Mouse (Mus musculus): ENCODE measurements at regions not wholly inside any gene's neighbourhood (a gene's known extent, or its start where the extent isn't known, plus 50 kb on each side); places are given as distances from the start of the nearest gene placed in this dataset.

- ATAC-seq = no peak
- TF ChIP-seq EP300 (IDR thresholded peaks at IDR 0.05) = no peak
These were observed 63.7 kb downstream of the Nkx2-1 start for GRCm38 (mm10) chr12:56472856-56473647.

GRCm38 (mm10) chr12:56470932-56471500 is 65.7 kb downstream of the Nkx2-1 start:
- no peaks in the 10 kb centered on the region for H3K36me3 ChIP-seq (ENCODE audit: insufficient read depth, low read length)
- TF ChIP-seq EP300 (IDR thresholded peaks at IDR 0.05) (no peak), CTCF (IDR thresholded peaks at IDR 0.05) (no peak)
- WGBS = 82% methylated on average over 10 of the region's 10 CpGs
- H3K27me3 ChIP-seq (replicated peaks; ENCODE audit: insufficient read depth, low read length) = no peaks in the 10 kb centered on the region
- no peak overlapping the region for H3K27ac ChIP-seq (ENCODE audit: low read length)
- no peak overlapping the region for H3K9ac ChIP-seq (replicated peaks; ENCODE audit: low read depth)
- ATAC-seq (no peak), DNase-seq (ENCODE audit: low spot score) (no peak)
- H3K4me3 ChIP-seq (ENCODE audit: low read depth, low read length) = no peak overlapping the region
- H3K4me2 ChIP-seq (replicated peaks; ENCODE audit: low read depth, low read length) = no peak overlapping the region
- no peaks in the 10 kb centered on the region for H3K9me3 ChIP-seq (ENCODE audit: low read length)
- H3K4me1 ChIP-seq (ENCODE audit: insufficient read depth, low read depth, low read length) = no peaks in the 10 kb centered on the region

More at GRCm38 (mm10) chr12:56472856-56473647, 63.7 kb downstream of the Nkx2-1 start:
- no peak overlapping the region for H3K27ac ChIP-seq (ENCODE audit: low read length)
- no peak for DNase-seq (ENCODE audit: low spot score)
- H3K9ac ChIP-seq (replicated peaks; ENCODE audit: low read depth) = no peak overlapping the region
- H3K9me3 ChIP-seq (ENCODE audit: low read length) = no peaks in the 10 kb centered on the region
- no peaks in the 10 kb centered on the region for H3K27me3 ChIP-seq (replicated peaks; ENCODE audit: insufficient read depth, low read length)
- H3K36me3 ChIP-seq (ENCODE audit: insufficient read depth, low read length) = no peaks in the 10 kb centered on the region
- 64% methylated on average over 10 of the region's 10 CpGs for WGBS
- H3K4me1 ChIP-seq (ENCODE audit: insufficient read depth, low read depth, low read length) = no peaks in the 10 kb centered on the region
- no peak overlapping the region for H3K4me3 ChIP-seq (ENCODE audit: low read depth, low read length)
- H3K4me2 ChIP-seq (replicated peaks; ENCODE audit: low read depth, low read length) = no peak overlapping the region

- no peak overlapping the region for H3K27ac ChIP-seq (ENCODE audit: low read length)
- no peak overlapping the region for H3K4me2 ChIP-seq (replicated peaks; ENCODE audit: low read depth, low read length)
- no peaks in the 10 kb centered on the region for H3K4me1 ChIP-seq (ENCODE audit: insufficient read depth, low read depth, low read length)
- no peaks in the 10 kb centered on the region for H3K9me3 ChIP-seq (ENCODE audit: low read length)
- H3K36me3 ChIP-seq (ENCODE audit: insufficient read depth, low read length) = no peaks in the 10 kb centered on the region
- WGBS = 25% methylated on average over 10 of the region's 10 CpGs
- ATAC-seq (no peak), DNase-seq (ENCODE audit: low spot score) (no peak)
- H3K27me3 ChIP-seq (replicated peaks; ENCODE audit: insufficient read depth, low read length) = no peaks in the 10 kb centered on the region
- H3K4me3 ChIP-seq (ENCODE audit: low read depth, low read length) = no peak overlapping the region
- TF ChIP-seq EP300 (IDR thresholded peaks at IDR 0.05) (no peak), CTCF (IDR thresholded peaks at IDR 0.05) (no peak)
- H3K9ac ChIP-seq (replicated peaks; ENCODE audit: low read depth) = no peak overlapping the region
These were observed 77.1 kb downstream of the Nkx2-1 start for GRCm38 (mm10) chr12:56459508-56460119.

- DNase-seq (ENCODE audit: low spot score) (no peak), ATAC-seq (no peak)
- no peak for TF ChIP-seq EP300 (IDR thresholded peaks at IDR 0.05)
- no peak for TF ChIP-seq CTCF (IDR thresholded peaks at IDR 0.05)
- no peak overlapping the region for H3K9ac ChIP-seq (replicated peaks; ENCODE audit: low read depth)
- no peak overlapping the region for H3K4me3 ChIP-seq (ENCODE audit: low read depth, low read length)
- no peak overlapping the region for H3K27ac ChIP-seq (ENCODE audit: low read length)
- H3K36me3 ChIP-seq (ENCODE audit: insufficient read depth, low read length) = no peaks in the 10 kb centered on the region
- H3K27me3 ChIP-seq (replicated peaks; ENCODE audit: insufficient read depth, low read length) = no peaks in the 10 kb centered on the region
- H3K4me2 ChIP-seq (replicated peaks; ENCODE audit: low read depth, low read length) = no peak overlapping the region
- H3K4me1 ChIP-seq (ENCODE audit: insufficient read depth, low read depth, low read length) = no peaks in the 10 kb centered on the region
- H3K9me3 ChIP-seq (ENCODE audit: low read length) = no peaks in the 10 kb centered on the region
- WGBS = 31% methylated on average over 16 of the region's 16 CpGs
These were observed 77.8 kb downstream of the Nkx2-1 start for GRCm38 (mm10) chr12:56458665-56459507.

GRCm38 (mm10) chr12:56457951-56458350 is 78.8 kb downstream of the Nkx2-1 start:
- ATAC-seq (no peak), DNase-seq (ENCODE audit: low spot score) (no peak)
- H3K27ac ChIP-seq (ENCODE audit: low read length) = no peak overlapping the region
- H3K9ac ChIP-seq (replicated peaks; ENCODE audit: low read depth) = no peak overlapping the region
- TF ChIP-seq CTCF (IDR thresholded peaks at IDR 0.05) = no peak
- TF ChIP-seq EP300 (IDR thresholded peaks at IDR 0.05) = no peak
- no peak overlapping the region for H3K4me3 ChIP-seq (ENCODE audit: low read depth, low read length)
- H3K9me3 ChIP-seq (ENCODE audit: low read length) = no peaks in the 10 kb centered on the region
- H3K27me3 ChIP-seq (replicated peaks; ENCODE audit: insufficient read depth, low read length) = no peaks in the 10 kb centered on the region
- no peaks in the 10 kb centered on the region for H3K36me3 ChIP-seq (ENCODE audit: insufficient read depth, low read length)
- WGBS = 65% methylated on average over 5 of the region's 5 CpGs
- H3K4me1 ChIP-seq (ENCODE audit: insufficient read depth, low read depth, low read length) = no peaks in the 10 kb centered on the region
- H3K4me2 ChIP-seq (replicated peaks; ENCODE audit: low read depth, low read length) = no peak overlapping the region

- no peaks in the 10 kb centered on the region for H3K36me3 ChIP-seq (ENCODE audit: insufficient read depth, low read length)
- no peak overlapping the region for H3K4me2 ChIP-seq (replicated peaks; ENCODE audit: low read depth, low read length)
- 27% methylated on average over 2 of the region's 2 CpGs for WGBS
- DNase-seq (ENCODE audit: low spot score) = no peak
- H3K9ac ChIP-seq (replicated peaks; ENCODE audit: low read depth) = no peak overlapping the region
- H3K9me3 ChIP-seq (ENCODE audit: low read length) = no peaks in the 10 kb centered on the region
- no peak for TF ChIP-seq EP300 (IDR thresholded peaks at IDR 0.05)
- no peak for TF ChIP-seq CTCF (IDR thresholded peaks at IDR 0.05)
- no peaks in the 10 kb centered on the region for H3K4me1 ChIP-seq (ENCODE audit: insufficient read depth, low read depth, low read length)
- no peaks in the 10 kb centered on the region for H3K27me3 ChIP-seq (replicated peaks; ENCODE audit: insufficient read depth, low read length)
- H3K27ac ChIP-seq (ENCODE audit: low read length) = no peak overlapping the region
- H3K4me3 ChIP-seq (ENCODE audit: low read depth, low read length) = no peak overlapping the region
- no peak for ATAC-seq
These were observed 79.4 kb downstream of the Nkx2-1 start for GRCm38 (mm10) chr12:56457356-56457755.
